Mouse (Mus musculus) adrenal gland, postnatal 25 days (tissue): Measurements from ENCODE around the gene Olfr308. TPM values are rescaled to one million over a fixed set of nuclear protein-coding genes. Genes with fewer than 3 reads are reported as not detected.
"Not testable (repeated sequence)": the region's sequence is repeated elsewhere in the genome, so short reads cannot be mapped to it uniquely, and the experiment has no call there.

Source experiments
- DNase-seq: peaks from one replicate; pipeline ENCODE4 v3.0.0; 2021; ENCODE audit warnings: mixed read lengths
- long read RNA-seq: library from polyadenylated mRNA; stranded (forward); transcript quantifications from one replicate; pipeline ENCODE4 v2.0.0, GENCODE M21; 2021
- microRNA-seq, 2 experiments: library from miRNA; unstranded; fragments of <30 nt; microRNA quantifications; one replicate each; pipeline ENCODE4 v1.2.0; 2021
- total RNA-seq: library from RNA; stranded (reverse); gene quantifications from 2 replicates; pipeline ENCODE4 v1.2.3, GENCODE M21; 2021

Gene Olfr308
- total RNA-seq: not detected in 2 replicates
- long read RNA-seq: 0 reads

GRCm38 (mm10) chr7:86325530-86325929, at the start of gene Olfr308:
Gene Olfr308 (minus strand): TSS chr7:86325630.
- no peak for DNase-seq

- no peak for DNase-seq
Measured at GRCm38 (mm10) chr7:86366828-86367227, 41.4 kb upstream of the Olfr308 start, which contains the start of gene Olfr305. Gene Olfr305 (minus strand): TSS chr7:86366928.

- not testable (repeated sequence) for DNase-seq
Measured at GRCm38 (mm10) chr7:86346296-86346695, 20.9 kb upstream of the Olfr308 start.

GRCm38 (mm10) chr7:86344253-86344652, 18.8 kb upstream of the Olfr308 start:
- DNase-seq: no peak

- DNase-seq: no peak
Measured at GRCm38 (mm10) chr7:86342881-86343565, 17.6 kb upstream of the Olfr308 start.

GRCm38 (mm10) chr7:86337486-86337885, 12.1 kb upstream of the Olfr308 start, which contains the start of gene Olfr307:
Gene Olfr307 (minus strand): TSS chr7:86337586.
- DNase-seq: no peak

GRCm38 (mm10) chr7:86321323-86321722, 4.1 kb downstream of the Olfr308 start:
- no peak for DNase-seq

GRCm38 (mm10) chr7:86313608-86314007, 11.8 kb downstream of the Olfr308 start, which contains the start of gene Olfr309:
Gene Olfr309 (minus strand): TSS chr7:86313708.
- no peak for DNase-seq

GRCm38 (mm10) chr7:86277072-86277471, 48.4 kb downstream of the Olfr308 start, which contains the start of gene Olfr310:
Gene Olfr310 (minus strand): TSS chr7:86277172.
- no peak for DNase-seq

Small RNA genes lying within 50 kb of the gene (microRNA-seq; reads per million reads assigned to microRNA genes)
- 0 reads per million in 2 experiments for gene Gm23192

Other genes starting within 250 kb of the Olfr308 start
- gene Vmn2r75, start 153.9 kb downstream of the Olfr308 start, total RNA-seq: not detected in 2 replicates
- not detected in 2 replicates for gene Vmn2r76, start 79.3 kb downstream of the Olfr308 start, total RNA-seq
- not detected in 2 replicates for gene Olfr310, start 48.5 kb downstream of the Olfr308 start, total RNA-seq
- not detected in 2 replicates for gene Olfr309, start 11.9 kb downstream of the Olfr308 start, total RNA-seq
- not detected in 2 replicates for gene Olfr307, start 12.0 kb upstream of the Olfr308 start, total RNA-seq
- gene Olfr305, start 41.3 kb upstream of the Olfr308 start, total RNA-seq: not detected in 2 replicates
- gene Olfr304, start 61.0 kb upstream of the Olfr308 start, total RNA-seq: not detected in 2 replicates
- not detected in 2 replicates for gene Olfr303, start 72.2 kb upstream of the Olfr308 start, total RNA-seq
- not detected in 2 replicates for gene Olfr301, start 78.2 kb upstream of the Olfr308 start, total RNA-seq
- not detected in 2 replicates for gene Olfr299, start 134.3 kb upstream of the Olfr308 start, total RNA-seq
- gene Olfr298, start 166.9 kb upstream of the Olfr308 start, total RNA-seq: not detected in 2 replicates
- not detected in 2 replicates for gene Olfr297, start 194.3 kb upstream of the Olfr308 start, total RNA-seq